Mouse (Mus musculus) gastrocnemius, postnatal 10 days (tissue): Measurements from ENCODE around the gene Baz1a. TPM values are rescaled to one million over a fixed set of nuclear protein-coding genes. Genes with fewer than 3 reads are reported as not detected.

Experiments
- DNase-seq: peaks from one replicate; pipeline ENCODE4 v3.0.0; 2021; ENCODE audit warnings: mixed read lengths
- long read RNA-seq, 2 experiments: library from polyadenylated mRNA; stranded (forward); transcript quantifications; one replicate each; pipeline ENCODE4 v2.0.0; 2021
- total RNA-seq, 2 experiments: library from RNA; stranded (reverse); gene quantifications; 2 replicates each; pipeline ENCODE4 v1.2.3; 2021

Gene Baz1a
- 1 to 10 TPM; 5.8 to 9.0 TPM for total RNA-seq
- long read RNA-seq, experiment 1, full-length matches to known transcripts: 1 of 2 reads
- long read RNA-seq, experiment 1, partial matches to known transcripts: 0 of 2 reads
- long read RNA-seq, experiment 1, other reads (novel, unspliced or antisense): 1 of 2 reads
- long read RNA-seq, experiment 2, partial matches to known transcripts: 0 of 2 reads
- long read RNA-seq, experiment 2, other reads (novel, unspliced or antisense): 2 of 2 reads

DNA sequence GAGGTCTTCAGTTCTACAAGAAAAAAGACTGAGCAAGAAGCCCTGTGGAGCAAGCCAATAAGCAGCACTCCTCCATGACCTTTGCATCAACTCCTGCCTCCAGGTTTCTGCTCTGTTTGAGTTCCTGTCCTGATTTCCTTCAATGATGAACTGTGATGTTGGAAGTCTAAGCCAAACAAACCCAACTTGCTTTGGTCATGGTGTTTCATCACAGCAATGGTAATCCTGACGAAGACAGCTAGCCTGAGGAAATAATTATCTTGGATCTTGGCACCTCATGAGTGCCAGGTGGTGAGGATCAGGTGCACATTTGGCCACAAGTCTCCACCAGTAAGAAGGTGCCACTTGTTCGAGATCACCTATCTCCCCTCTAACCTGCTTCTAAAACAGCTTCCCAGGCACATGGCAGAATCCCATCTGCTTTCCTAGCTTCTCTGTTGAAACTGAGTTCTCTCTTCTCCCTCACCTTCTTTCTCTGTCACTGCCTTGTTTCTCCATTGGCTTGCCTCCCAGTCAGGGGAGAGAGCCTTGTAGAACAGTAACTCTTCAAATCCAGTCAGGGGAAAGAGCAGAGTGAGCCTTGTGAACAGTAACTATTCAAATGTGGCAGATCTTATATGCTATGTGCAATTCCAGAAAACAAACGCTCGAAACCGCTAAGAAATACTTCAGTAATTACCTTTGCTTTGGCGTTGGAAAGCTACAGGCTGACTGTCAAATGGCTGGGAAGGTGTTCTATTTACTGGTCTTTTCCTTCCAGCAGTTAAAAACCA is at the start of gene Baz1a:
TSS of gene Baz1a (minus strand) at position 723 of the 773 bp plus-strand sequence.
- DNase-seq: no peak

DNA sequence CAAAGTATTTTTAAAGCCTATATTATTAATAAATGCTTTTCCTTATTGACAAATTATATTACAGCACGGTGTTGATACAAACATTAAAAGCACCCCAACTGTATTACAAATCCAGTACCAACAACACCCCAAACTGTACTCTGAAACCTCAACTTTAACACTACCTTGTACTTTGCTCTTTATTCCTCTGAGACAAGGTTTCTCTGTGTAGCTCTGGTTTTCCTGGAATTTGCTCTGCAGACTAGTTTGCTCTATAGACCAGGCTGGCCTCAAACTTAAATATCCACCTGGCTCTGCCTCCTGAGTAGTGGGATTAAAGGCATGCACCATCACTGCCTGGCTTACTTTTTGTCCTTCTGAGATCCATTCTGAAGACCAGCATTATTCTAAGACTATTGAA is 48.0 kb upstream of the Baz1a start:
- no peak for DNase-seq

DNA sequence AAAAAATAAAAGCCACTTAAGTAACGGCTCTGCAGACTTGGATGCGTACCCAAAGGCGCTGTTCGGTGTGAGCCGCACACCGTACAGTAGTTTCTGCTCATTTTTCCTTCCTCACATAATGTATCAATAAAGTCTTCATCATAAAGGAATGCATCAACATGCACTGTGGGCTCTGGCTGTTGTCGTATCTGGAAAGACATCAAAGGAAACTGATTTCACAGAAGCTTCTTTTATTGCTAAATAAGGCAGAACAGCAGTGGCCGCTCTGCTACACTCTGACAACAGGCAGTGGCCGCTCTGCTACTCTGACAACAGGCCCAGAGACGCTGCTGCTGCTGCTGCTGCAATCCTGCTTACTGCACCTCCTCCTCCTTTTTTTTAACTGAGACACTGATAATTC is 46.9 kb upstream of the Baz1a start:
- DNase-seq: no peak

DNA sequence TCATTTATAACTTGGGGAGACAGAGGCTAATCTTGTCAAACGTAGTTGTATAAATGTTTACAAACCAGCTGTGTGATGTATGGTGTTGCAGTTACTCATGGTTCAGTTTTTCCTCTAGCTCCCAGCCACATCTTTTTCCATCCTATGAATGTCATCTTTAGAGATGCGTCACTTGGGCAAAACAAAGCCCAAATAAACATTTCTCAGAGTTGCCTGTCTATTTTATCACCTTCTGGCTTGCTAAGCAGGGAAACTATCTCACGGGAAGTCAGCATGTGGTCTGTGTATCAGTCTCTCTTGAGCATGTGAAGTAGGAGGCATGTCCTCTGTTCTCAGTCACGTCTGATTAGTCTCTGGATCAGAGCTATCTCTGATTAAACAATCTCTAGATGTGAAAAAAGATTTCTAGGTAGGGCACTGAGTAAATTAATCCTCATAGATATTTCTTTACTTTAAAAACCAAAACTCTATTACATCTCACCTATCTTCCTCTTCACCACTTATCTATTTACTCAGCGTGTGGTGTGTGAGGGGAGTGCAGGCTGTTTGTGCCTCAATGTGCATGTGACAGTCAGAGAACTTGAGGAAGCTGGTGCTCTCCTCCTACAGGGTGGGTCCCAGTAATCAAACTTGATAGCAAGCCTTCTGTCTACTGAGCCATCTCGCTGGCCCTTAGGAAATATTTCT is 46.2 kb upstream of the Baz1a start:
- no peak for DNase-seq

DNA sequence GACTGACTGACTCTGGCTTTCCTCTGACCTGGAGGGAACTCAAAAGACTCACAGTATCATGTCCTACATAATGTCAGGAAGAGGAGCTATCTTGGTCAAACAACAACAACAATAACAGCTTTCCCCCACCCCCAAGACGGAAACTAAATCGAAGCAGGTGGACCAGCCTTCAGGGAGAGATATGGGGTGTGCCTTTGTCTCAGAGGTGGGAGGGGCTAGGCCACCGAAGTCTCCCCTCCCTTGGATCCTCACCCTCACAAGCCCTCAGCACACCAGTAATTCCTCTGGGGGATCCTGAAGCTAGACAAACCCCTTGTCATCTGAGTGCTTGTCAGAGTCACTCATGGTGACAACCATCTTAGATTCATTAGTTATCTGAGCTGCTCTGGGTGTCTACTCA is 45.7 kb upstream of the Baz1a start:
- DNase-seq: no peak

DNA sequence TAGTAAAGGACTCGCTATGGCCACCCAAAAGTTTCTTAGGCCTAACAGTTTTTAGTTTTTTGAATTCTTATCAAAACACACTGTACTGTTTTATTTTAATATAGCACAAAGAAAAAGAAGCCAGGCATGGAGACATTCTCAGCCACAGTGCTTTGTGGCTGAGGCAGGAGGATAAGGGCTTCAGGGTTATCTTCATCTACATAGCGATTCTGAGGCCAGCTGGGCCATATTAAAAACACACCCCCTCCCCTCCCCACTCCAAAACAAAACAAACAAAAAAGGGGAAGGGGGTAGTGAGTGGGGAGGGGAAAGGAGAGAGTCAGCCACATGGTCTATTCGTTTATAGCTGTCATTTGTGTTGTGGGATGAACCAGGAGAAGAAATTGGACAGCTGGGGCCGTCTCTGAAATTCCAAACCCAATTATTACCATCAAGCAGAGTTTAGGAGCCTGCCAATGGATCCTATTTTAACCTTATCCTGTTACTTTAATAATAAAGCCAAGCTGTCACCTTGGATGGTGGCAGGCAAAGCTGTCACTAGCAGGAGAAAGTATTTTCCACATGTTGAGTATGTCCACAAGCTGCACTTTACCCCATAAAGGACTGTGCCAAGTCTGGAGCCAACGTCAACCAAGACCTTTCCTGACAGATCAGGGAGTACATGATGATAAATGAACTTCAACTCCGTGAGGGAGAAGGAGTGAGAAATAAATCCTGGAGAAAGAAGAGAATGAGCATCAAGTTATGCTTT is 44.9 kb upstream of the Baz1a start:
- DNase-seq: no peak

DNA sequence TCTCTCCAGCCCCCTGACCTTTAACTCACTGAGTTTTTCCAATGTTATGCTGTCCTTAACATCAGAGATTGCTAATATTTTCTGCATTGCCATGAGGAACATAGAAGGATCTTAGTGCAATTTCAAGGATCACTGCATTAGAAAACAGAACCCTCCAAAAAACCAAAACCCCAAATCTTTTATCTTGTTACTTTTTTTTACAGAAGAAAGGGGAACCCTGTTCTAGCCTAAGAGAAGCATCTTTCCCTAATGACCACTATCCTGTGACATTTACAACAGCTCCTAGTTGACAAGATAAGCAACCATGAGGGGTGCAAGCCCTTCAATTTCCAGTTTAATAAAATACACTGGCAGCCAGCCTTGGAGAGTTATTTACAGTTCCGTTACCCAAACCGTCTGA is 42.6 kb upstream of the Baz1a start:
- DNase-seq: no peak

DNA sequence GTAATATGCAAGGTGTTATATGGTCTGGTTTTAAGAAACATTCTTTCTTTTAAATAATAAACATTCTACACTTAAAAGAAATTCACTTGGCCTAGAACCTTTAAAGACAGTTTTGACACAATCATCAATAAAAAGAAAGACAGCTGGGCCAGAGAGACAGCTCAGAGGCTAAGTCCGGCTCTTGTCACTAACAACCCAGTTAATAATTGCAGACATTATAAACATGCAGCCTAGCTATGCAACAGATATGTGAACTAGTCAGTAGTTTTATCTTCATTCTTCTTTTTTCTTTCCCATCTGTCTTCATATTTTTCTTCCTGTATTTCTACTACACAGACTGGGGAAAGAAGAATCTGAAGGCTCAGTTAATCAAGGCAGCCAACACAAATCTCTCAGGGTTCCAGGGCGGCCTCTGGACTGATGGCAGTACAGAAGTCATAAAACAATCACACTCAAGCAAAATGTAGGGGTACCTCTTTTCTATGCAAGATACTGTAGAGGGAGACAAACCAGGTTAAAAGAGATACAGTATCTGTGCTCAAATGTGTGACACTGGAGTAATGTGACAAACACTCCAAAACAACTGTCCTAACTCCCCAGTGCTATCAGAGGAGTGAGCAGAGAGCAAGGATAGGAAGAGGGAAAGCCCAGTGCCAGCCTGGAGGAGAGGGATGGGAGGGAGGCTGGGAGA is 40.5 kb upstream of the Baz1a start:
- DNase-seq: no peak

DNA sequence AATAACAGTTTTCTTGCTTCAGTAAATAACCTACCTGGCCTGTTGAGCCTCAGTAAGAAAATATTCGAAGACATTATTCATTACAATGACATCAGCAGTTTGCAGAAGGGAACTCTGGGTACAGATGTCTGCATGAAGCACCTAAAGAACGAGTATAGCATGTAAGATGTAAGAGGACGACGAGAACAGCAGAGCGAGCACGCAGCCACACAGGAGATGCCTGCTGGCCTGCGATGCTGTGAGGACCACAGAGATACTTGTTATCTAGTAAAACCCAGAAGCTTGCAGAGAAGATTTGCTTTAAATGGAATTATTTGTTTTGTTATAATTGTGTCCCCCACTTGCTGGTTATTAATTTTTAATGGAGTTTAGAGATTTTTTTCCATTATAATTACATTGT is 39.1 kb upstream of the Baz1a start:
- no peak for DNase-seq

DNA sequence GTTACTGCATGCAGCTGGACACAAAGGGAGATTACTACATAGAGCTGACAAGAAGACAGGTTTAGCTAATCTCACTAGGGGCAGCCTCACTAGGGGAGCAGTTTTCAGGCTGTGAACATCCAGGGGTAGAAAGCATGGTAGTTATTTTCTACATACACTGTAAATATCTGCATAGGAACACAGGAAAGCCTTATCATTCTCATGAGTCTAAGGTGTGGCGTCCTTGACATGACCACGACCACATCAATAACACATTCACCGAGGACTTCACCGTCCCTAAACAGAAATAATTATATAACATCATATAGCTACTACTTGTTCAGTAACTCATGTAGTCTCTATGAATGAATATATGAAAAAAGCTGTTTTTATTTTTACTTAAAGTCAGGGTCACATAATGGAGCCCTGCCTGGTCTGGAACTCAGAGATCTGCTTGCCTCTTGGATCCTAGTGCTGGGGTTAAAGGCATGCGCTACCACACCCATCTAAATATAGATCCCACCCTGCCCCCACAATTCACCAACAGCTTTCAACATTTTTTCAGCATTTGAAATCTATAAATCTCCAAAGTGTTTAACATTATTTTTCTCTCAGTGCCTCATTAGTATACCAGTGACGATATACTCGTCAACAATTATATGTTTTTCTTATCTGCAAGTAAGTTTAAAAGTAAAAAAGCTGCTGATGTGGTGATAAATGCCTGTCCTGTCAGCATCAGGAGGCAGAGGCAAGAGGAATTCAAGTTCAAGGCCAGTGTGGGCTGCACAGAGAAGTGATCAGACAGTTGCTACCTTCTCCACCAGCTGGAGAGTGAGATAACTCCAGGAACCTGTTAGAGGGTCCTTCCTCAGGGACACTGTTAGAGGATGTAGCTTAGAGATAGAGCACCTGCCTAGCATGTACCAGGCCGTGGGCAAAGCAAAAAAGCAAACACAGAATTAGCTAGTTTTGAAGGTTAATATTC is 37.3 kb upstream of the Baz1a start:
- DNase-seq: no peak

DNA sequence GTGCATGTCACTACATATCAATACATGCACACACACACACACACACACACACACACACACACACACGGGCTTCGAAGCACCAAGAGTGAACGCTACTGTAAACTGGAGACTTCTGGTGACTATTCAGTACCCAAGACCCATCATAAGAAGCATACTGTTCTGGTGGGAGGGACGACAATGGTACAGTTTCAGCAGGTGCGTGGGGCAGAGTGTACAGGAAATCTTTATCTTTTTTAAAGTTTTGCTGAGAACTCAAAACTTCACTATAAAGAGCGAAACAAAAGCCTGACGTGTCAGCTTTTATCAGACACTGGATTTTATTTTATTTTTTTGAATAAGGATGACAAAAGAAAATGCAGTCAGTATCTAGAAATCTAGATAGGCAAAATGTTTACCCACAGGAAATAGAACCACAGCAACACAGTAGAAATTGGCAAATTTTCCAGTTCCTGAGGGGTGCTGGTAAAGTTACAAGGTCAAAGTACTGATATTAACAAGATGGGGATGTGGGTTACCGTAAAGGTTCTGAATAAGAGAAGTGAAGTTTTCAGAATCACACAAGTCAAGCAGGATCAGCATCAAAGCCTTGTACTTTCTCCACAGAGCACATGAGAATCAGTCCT is 35.7 kb upstream of the Baz1a start:
- DNase-seq: no peak

DNA sequence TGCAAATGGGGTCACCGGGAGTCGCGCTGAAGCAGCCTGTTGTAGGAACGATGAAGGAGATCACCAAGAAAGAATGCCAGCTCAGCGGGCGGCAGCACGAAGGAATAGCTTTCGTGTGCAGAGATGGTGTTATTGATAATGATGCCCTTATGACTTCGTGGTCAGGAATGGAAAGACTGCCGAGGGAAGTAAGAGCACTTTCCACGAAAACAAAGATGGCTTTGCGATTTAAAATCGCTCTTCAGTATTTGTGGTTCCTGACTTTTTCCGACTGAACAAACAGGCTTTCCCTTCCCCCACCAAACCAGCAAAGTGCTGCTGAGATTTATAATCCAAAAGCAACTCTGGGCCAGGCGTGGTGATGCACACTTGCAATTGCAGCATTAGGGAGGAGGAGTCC is 26.9 kb upstream of the Baz1a start:
- no peak for DNase-seq

DNA sequence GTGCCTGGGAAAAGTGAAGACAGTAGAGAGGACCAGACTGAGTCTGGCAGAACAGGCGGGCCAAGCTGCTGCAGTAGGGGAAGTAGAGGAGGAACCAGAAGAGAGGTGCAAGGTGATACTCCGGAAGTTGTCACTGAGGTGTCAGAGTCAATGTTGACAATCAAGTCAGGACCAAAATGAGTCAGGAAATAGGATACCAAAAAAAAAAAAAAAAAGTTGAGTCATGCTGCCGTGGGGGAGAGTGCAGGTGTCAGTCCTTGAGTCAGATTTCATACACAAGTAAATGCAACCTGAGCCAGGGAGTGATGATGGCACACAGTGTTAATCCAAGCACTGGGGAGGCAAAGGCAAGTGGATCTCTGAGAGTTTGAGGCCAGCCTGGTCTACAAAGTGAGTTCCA is 12.9 kb upstream of the Baz1a start:
- no peak for DNase-seq

DNA sequence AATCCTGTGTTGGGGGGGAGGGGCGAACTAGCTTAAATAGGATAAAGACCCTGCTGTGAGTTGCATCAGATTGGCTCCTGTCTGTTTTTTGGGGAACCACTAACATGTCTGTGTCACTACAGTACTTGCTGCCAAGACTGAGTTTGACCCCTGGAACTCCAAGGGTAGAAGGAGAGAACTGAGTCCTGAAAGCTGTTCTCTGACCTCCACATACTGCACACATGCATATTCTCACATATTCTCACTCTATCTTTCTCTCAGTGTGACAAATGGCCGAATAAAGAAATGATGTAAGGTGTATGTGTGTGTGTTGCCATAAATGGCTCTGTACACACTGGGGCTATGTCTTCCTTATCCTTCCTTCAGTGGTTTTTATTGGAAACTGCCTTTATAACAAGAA is 9.1 kb upstream of the Baz1a start:
- no peak for DNase-seq

DNA sequence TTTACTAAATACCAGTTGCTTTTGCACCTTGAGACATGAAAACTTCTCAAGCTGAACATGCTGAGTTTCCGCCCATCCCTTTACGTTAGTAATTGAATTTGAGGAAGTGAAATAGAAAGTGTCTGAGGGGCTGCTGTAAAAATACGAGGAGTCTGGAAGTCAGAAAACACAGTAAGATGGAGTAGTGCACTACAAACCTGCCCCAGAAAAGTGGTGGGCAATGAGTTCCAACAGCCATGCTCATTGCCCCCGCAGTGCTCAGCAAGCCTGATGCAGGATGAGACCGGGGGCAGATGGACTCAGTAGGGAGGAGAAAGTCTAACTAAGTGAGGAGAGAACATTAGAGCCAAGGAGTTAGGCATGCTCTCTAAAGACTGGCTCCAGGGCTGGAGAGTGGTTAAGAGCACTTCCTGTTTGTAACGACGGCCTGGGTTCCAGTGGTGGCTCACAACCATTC is 5.3 kb upstream of the Baz1a start:
- no peak for DNase-seq

DNA sequence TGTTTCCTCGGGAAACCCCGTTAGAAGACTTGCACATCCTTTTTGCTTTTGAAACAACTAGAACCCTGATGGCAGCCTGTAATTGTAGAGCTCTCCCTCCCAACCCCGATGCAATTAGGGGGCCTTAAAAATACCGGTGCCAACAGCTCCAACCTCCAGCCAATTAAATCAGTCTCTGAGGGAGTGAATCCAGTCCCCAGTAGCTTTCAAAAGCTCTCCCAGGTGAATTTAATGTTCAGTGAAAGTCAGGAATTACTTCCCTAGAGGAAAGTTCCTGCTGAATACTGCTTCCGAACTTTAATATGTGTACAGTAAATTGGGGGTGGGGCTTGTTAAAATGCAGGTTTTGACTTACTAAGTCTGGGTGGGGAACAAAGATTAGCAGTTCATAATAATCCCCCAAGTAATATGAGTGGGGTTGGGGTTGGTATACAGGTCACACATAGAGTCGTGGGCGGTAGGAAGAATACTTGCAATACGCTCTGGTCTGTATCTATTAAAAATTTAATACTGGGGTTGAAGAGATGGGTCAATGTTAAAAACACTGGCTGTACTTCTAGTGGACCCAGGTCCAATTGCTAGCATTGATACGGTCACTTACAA is 3.1 kb upstream of the Baz1a start:
- no peak for DNase-seq

DNA sequence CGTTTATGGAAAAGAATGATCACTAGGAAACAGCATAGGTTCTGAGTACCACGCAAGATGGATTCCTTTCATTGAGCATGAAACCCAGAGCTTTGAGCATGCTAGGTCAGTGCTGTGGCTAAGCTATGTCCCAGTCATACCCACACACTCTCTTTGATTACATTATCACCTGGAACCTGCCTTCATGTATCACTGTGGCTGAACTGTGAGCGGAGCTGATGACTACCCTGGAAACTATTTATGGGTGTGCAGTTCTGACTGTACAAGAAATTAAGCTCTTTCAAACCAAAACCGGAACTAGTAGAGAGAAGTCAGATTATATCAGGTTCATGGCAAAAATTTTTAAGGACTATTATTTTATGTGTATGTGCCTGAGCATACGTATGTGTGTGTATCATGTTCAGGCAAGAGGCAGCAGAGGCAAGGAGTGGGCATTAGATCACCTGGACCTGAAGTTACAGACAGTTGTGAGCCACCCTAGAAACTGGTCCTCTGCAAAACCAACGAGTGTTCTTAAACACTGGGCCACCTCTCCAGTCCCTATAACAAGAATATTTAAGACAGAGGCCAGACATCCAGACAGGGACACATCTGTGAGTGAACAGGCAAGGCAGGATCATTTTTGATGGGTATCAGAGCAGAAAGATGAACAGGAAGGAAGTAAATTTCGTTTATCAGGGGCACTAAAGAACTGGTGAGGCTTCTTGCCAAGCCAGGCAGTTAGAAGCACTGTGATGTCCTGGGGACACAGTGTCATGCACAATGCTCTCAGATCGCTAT is 2.4 kb upstream of the Baz1a start:
- no peak for DNase-seq

DNA sequence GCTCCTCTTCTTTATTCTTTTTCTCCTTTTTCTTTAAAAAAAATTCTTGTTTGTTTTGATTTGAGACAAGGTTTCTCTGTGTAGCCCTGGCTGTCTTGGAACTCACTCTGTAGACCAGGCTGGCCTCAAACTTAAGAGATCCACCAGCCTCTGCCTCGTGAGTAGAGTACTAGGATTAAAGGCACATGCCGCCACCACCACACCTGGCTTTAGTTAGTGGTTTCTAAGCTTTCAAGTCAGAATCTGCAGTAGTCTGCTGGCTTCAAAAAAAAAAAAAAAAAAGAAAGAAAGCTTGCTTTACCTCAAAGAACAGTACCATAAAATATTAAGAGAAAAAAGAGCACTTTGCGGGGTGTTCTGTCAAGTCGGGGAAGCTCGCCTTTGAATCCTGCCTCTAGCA is 1.3 kb upstream of the Baz1a start:
- DNase-seq: no peak

DNA sequence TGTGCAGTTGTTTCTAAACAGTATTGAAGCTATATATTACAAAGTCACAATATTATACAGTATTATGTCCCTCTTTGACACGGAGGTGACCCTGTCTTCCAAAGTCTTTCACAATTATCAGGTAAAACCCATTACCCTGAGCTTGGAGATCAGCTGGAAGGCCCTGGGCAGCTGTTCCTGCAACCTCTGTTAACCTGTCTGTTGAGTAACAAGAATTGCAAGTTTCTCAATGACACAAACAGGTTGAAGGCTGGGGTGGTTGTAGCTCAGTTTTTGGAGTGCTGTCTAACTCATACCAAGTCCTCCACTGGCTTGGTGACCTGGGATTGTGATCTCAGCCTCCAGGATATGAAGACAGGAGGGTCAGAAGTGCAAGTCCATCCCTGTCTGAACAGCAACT is 1.1 kb downstream of the Baz1a start:
- DNase-seq: no peak
